Mouse (Mus musculus): ENCODE measurements around the gene Abca12.

GRCm38 (mm10) chr1:71291917-71292316, 122.8 kb downstream of the Abca12 start:
- TF ChIP-seq CTCF (IDR thresholded peaks at IDR 0.05; ENCODE audit: low read depth, low read length) (no peak), POLR2A (IDR thresholded peaks at IDR 0.05; ENCODE audit: borderline replicate concordance, low read depth, low read length) (no peak)

Measured in bone marrow macrophage, adult 2 months (primary cell).